Mouse (Mus musculus) granulocyte monocyte progenitor cell, adult 5-6 weeks (primary cell): ENCODE data around the gene Plbd2. TPM values are rescaled to one million over a fixed set of nuclear protein-coding genes. Genes with fewer than 3 reads are reported as not detected.
"Not testable (repeated sequence)": the region's sequence is repeated elsewhere in the genome, so short reads cannot be mapped to it uniquely, and the experiment has no call there.

Experiments
- ATAC-seq: replicated peaks from 2 replicates; pipeline ENCODE4 v1.8.0; 2016; ENCODE audit warnings: mild to moderate bottlenecking, moderate TSS enrichment, inconsistent platforms; ENCODE audit not compliant: poor library complexity, severe bottlenecking
- total RNA-seq, 2 experiments: library from RNA; stranded (forward) in 1 of 2; stranded (reverse) in 1 of 2; fragments of 200-712, 200-1000 nt in 1 of 2; fragments of >200 nt in 1 of 2; fragmentation: Nextera tagmentation in 1 of 2; gene quantifications; 2 replicates each; pipeline ENCODE4 v1.2.3; 2014 to 2017

Plbd2 gene
- total RNA-seq, 2 experiments from 2014 or later = 8.9 to 18.2 TPM

DNA sequence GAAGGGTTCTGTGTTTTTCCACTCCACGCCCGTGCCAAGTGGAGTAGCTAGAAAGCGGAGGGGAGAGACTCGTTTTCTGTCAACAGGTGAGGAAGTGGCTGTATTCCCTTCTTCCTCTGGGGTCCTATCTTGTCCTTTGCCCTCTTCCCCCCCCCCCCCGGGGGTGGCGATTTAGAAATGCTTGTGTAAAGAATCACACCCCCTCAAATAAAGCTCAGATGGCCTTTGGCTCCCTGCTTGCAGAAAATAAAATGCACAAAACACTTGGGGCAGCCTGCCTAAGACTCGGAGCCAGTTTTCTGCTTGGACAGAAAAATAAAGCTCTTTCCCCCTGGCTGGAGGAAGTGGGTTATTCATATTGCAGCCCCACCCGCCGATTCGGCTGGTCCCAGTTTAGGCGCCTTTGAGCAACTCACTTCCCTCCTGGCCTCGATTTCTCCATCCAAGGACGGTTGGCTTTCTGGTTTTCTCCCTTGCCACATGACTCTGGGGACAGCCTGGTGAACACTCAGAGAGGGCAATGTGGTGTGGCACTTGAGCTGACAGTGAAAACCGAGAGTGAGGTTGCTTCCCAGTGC is 8.3 kb upstream of the Plbd2 start:
- ATAC-seq = peak; percentile 55

DNA sequence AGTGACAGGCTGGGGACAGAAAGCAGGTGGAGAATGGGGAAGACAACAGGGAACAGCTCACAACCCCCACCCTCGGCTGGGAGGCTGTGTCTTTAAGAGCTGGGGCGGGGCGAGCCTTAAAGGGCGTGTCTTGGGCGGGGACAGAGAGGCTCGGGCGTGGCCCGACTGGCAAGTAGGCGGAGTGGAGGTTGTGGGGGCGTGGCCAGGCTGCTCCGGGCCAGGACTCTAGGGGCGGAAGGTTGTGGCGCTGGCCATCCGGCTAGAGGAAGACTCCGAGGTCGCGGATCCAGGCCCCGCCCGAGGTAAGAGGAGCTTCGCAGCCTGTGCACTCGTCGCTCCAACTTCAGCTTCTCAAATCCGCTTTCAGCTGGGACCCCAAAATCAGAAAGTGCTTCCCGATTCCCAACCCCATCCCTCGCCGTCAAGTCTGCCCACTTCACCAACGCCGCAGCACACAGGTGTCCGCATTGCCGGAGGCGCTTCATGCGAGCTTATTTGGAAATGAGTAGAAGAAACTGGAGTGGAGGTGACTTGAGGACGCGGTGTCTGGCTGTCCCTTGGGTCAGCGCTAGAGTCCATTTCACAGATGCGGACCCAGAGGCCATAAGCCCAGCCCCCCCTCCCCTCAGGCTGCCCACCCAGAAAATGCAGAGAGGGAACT is 7.7 kb upstream of the Plbd2 start, which contains the start of gene Slc8b1:
Gene Slc8b1, plus strand, starts transcription at position 187 of the 661 bp plus-strand sequence.
- ATAC-seq = peak; percentile 85

DNA sequence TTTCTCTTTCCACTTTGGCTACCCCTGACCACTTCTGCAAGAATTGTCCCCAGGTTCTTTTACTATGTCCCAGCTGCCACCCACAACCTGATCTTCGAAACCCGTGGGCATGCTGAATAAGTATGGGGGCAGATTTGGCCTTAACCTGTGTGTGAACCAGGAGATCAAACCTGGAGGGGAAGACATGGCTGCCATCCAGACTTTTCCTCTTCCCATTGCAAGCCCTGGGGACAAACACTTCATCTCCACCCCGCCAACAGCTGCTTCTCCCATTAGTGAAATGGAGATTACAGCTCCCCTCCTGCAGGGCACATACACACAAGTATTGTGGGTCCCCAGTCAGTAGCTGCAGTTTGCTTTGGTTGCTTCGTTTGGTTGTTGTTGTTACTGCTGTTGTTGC is 3.9 kb upstream of the Plbd2 start:
- ATAC-seq = no peak

DNA sequence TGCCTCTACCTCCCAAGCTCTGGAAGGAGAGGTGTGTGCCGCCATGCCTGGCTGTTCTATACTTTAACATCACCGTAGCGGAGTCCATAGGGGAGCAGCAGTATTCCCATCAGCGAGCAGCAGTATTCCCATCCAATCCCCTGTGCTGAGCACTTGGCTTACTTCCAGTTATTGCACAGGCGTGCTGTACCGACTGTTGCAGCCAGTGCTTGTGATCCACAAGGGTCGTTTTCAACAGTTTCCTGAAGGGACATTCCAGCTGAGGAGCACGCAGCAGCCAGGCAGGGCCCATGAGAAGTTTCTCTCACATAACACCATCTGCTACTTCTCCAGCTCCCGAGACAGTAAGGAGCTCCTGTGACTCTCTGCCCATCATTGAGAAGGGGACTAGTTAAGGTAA is 3.1 kb upstream of the Plbd2 start:
- no peak for ATAC-seq

DNA sequence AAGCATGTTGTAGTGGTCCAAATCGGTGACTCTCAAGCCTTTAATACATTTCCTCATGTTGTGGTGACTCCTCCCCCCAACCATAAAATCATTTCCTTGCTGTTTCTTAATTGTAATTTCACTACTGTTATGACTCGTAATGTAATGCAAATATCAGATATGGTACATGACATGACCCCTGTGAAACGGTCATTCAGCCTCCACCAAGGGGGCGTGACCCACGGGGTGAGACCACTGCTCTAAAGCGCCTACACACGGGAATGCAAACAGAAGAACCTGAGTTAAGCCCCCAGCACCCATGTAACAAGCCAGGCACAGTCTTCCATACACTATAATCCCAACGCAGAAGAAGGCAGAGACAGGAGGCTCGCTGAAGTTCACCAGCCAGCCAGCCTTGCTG is 2.4 kb upstream of the Plbd2 start:
- ATAC-seq = no peak; the same call in 1 of the 2 replicates

DNA sequence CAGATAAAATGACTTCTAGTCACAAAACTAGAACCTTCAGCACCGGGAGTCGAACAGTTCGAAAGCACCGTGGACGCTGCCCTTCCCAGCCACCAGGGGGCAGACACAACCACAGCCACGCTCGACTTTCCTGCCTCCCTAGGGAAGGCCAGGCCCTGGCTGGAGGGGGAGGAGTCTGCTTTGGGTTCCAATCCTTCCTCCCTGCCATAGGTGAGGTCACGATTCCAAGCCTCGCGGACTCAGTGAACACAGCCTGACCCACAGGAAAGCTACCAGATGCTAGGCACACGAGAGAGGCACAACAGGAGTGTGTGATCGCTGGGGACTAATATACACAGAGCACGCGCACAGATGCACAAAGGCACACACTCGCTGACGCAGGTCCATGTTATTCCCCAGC is 1.9 kb upstream of the Plbd2 start:
- peak; percentile 77 for ATAC-seq

DNA sequence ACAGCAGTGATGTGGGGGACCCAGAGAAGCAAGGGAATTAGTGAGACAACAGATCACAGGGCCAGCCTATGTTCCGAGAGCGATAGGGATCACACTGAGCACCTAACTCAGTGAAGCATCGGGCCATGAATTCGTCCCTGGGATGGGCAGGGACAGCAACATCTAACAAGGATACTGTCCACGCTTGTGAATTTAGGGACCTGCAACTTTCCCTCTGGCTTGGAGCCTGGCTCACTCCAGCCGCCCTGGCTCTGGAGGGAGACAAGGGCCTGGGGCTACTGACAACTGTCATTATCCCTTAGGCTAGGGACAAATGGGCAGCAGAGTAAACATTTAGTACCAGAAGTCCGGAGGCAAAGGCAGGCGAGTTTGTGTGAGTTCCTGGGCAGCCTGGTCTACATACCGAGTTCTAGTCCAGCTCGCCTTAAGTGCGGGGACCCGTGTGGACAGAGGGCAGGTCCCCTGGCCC is 716 bp downstream of the Plbd2 start:
- no peak for ATAC-seq

DNA sequence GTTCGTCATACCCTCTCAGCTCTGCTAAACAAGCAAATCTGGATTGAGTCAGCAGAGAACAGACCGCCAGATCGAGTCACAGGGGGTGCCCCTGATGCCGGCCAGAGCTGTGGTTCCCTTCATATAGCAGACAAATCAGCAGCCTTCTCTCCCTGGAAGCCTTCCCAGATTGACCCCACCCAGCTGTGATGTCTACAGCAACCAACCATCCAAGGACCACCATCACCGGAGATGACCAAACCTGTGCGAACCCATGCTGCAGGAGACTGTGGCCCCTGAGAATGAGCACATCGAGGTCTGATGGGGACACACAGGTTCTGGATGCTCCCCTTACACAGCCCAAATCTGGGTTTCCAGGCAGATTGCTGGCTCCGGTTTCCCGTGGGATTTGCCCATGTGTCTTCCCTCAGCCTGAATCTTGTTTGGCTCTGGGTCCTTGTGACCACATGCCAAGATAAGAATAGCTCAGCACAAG is 1.2 kb downstream of the Plbd2 start:
- no peak for ATAC-seq

DNA sequence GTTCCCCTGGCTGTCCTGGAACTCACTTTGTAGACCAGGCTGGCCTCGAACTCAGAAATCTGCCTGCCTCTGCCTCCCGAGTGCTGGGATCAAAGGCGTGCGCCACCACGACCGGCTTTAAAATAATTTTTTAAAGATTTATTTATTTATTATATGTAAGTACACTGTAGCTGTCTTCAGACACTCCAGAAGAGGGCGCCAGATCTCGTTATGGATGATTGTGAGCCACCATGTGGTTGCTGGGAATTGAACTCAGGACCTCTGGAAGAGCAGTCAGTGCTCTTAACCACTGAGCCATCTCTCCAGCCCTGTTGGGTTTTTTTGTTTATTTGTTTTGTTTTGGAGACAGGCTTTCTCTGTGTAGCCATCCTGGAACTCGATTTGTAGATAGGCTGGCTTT is 2.8 kb downstream of the Plbd2 start:
- ATAC-seq = not testable (repeated sequence)

DNA sequence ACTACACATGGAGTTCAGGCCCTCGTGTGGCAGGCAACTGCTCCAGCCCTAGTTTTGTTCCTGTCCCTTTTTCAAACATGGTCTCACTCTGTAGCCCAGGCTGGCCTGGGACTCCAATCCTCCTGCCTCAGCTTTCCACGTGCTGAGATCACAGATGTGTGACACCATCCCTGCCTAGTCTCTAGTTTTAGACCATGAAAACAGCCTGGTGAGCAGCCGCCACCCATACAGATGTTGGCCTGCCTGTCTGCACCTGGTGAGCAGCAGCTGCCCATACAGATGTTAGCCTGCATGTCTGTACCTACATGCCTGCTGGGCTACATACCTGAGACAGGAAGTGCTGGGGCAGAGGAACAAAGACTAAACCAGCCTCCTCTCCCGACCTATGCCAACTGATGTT is 4.2 kb downstream of the Plbd2 start:
- no peak for ATAC-seq

DNA sequence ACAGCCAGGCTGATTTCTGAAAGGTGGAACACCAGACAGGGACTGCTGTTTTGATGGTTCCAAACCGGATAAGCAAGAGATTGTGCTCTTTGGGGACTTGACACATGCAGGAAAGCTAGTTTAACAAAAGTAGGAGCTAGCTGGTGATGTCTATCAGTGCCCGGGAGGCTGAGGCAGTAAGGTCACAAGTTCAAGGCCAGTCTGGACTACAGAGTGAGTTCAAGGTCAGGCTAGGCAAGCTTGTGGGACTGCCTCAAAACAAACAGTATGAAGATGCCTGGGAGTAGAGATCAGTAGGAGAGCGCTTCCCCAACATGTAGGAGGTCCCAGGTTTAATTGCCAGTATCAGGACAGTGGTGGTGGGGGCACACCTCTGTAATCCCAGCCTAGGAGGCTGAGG is 6.4 kb downstream of the Plbd2 start:
- ATAC-seq = no peak

DNA sequence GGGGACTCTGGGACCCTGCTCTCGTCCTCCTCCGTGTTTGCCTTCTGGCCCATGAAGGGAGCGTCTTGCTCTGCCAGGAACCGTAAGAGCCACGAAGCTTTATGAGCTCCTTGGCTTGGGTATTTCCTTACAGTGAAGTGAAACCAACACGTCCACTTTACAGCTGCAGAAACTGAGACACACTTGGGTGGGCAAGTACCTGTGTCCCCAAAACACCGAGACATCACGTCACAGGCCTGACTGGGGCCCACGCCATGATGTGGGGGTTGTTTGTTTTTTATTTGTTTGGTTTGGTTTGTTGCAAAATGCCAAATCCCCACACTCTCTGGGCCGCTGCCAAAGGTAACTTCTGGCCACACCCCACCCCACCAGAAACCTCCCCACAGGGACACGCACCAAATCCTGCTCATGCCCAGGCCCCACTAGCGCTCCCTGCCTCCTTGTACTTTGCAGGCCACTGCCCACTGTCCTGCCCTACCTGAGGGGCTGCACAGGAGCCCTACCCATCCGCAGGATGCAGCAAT is 7.7 kb downstream of the Plbd2 start:
- no peak for ATAC-seq

DNA sequence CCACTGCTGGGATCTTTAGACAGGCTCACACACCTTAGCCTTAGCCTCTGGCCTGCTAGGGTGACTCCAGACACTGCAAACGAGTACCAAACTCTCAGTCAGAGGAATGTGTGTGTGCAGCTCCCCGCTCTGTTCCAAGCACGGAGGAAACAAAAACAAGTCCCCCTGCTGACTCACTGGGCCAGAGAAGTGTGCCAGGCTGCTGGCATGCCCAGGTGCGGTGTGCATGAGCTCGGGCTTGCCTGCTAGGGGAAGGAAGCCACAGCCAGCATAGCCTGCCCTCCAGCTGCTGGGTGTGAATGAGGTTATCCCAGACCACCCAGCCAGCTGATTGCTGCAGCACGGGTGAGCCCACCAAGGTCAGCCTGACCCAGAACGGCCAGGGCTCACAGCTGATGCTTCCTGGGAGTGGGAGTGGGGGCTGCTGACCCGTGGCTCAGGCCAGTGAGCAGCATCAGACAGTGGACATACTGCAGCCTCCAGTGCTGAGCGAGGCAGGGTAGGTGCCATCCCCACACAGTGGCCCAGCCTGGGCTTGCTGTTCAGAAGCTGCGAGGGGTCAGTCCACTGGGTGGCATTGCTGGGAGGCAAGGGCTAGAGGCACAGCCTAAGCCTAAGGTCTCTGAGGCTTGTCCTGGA is 8.2 kb downstream of the Plbd2 start:
- no peak for ATAC-seq

DNA sequence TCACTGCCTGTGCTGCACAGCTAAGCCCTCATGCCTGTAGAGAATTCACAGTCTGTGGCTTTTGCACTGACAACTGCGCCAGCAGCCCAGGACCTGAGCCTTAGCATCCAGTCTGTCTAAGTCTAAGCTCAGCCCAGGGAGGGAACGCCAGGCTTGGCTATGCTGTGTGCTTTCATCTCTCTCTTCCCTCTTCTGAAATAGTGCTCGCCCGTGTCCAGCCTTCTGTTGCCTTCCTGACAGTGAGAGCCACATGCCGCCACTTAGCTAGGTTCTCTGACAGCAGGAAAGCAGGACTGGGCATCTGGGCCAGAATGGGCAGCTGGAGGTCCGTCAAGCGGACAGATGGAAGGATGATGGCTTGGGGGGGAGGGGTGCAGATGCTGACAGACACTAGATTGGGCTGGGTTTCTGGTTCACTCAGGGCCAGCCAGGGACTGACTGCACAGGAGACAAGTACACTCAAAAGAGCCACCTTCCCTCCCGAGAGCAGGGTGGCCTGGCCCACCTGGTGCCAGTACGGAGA is 9.5 kb downstream of the Plbd2 start:
- no peak for ATAC-seq

DNA sequence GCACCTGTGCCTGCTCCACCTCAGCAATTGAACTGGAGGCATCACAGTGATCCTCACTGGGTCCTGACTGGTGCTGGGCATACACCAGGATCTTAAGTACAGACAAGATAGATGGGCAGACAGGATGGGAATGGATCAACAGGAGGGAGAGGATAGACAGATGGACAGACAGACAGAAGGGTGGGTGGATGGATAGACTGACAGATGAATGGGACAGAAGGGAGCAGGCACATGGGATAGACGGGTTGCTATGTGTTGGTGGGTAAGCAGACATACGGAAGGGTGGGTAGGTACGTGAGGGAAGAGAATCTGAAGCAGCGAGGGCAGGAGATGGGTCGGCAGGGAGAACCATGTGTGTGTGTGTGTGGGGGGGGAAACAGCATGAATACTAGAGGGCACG is 10.0 kb downstream of the Plbd2 start:
- no peak for ATAC-seq

DNA sequence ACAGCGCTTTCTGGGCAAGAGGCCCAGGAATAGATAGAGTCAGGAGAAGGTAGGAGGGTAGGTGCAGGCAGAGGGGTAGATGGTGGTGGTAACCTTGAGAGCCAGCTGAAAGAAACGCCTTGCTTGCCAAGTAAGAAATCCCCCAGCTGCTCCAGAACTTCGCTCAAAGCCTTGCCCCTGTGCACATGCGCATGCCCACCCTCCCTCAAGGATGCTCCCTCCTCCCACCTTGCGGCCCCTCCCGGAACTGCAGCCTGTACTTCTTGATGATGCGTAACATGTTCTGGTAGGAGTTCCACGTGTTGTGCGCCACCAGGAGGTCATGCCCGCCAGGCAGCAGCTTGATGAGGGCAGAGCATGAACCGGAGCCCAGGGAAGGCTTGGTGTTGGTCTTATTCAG is 11.0 kb downstream of the Plbd2 start:
- ATAC-seq = no peak

DNA sequence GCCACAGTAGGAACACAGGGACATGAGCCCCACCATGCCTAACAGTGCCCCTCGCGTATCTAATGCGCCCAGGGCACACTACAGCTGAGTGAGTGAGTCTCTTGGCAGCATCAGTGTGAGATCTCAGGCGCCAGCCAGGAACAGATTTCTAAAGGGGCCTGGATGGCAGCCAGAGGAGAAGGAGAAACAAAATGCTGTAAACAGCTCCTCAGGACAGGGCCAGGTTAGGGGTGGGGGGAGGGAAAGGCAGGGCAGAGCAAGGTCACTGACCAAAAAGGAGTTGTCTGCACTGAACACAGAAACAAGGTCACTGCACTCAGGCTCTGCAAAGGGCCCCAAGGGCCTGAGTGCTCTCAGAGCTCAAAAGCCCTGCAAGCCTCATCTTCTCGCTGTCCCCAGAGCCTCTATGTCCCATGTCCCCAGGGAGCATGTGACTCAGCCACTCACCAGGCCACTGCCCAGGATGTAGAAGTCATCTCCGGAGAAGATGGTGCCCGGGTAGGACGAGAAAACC is 12.7 kb downstream of the Plbd2 start:
- no peak for ATAC-seq

DNA sequence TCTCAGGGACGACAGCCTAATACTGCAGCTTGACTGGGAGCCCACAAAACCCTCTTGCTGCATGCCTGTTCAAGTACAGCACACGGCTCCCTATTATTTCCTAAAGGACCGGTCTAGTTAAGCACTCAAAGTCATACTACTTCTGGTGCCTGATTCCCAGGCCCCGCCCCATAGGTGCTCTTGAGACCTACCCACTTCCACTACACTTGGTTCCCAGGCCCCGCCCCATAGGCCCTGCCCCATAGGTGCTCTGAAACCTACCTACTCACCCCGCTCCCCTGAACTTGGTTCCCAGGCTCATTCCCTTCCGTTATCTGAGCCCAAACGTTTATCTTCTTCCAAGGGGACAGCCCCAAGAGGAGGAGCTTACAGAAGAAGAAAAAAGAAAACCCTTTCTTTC is 15.6 kb downstream of the Plbd2 start:
- ATAC-seq = no peak

DNA sequence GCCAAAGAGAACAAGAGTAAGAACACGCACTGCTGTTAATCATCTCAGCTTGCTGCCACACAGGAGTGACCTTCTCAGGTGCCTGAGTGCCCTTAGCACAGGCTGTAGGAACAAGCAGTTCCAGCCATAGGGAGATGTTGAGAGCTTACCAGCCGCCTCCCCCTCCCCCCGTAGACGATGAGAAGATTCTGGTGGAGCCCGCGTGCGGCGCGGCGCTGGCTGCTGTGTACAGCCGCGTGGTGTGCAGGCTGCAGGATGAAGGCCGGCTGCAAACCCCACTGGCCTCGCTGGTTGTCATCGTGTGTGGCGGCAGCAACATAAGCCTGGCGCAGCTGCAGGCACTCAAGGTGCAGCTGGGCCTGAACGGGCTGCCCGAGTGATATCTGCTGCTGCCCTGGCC is 20.0 kb downstream of the Plbd2 start:
- ATAC-seq = no peak

DNA sequence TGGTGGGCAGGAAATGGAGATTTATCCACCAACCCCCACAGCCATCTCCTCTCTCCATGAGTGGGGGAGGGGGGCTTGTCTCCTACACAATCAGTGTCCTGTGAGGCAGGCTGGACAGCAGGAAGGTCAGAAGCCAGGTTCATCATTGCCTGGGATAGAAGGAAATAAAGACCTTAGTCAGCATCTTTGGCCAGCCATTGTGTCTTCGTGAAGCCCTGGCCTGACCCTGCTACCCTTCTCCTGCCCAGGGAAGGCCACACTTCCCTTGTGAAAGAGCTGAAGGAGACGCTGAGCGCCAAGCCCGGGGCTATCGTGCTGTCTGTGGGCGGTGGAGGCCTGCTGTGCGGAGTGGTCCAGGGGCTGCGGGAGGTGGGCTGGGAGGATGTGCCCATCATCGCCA is 22.2 kb downstream of the Plbd2 start:
- ATAC-seq = no peak

DNA sequence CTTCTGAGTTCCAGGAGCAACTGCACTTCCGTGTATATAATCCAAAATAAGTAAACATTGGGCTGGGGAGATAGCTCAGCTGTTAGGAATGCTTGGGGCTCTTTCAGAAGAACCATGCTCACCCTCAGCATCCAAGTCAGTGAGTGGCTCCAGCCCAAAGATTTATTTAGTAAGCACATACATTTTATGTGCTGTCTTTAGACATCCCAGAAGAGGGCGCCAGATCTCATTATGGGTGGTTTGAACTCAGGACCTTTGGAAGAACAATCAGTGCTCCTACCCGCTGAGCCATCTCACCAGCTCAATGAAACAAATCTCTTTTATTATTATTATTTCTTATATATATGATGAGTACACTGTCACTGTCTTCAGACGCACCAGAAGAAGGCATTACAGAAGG is 23.9 kb downstream of the Plbd2 start:
- ATAC-seq = no peak
